Comparison of ENCODE assay signal across 10 mouse cellular contexts in genomic region chr14:79617121-79617828, GRCm38 (mm10). TPM values are rescaled to one million over a fixed set of nuclear protein-coding genes. Genes with fewer than 3 reads are reported as not detected.
DNase-seq lines count a peak whose midpoint lies in the region; ATAC-seq and TF ChIP-seq lines count a peak whose summit lies in the region.
"Had no signal": no experiment of that assay in that cellular context is flagged by ENCODE, and none has a peak within 500 bp of the region (broad histone marks: within the 10 kb centered on the region; RNA-seq: fewer than 3 reads in every experiment).

No protein-coding gene starts in this region.

- no peak overlapping the region for H3K4me2 ChIP-seq in embryonic facial prominence, embryonic 11.5 days (ENCODE audit: low read depth, low read length)
- no peak overlapping the region for H3K4me2 ChIP-seq in liver, embryonic 14.5 days (ENCODE audit: low read depth)
- H3K4me2 ChIP-seq in embryonic facial prominence, embryonic 14.5 days (ENCODE audit: low read depth, low read length) = no peak overlapping the region
- no peak overlapping the region for H3K4me2 ChIP-seq in midbrain, embryonic 16.5 days (ENCODE audit: low read length)
- H3K4me2 ChIP-seq: neural tube, embryonic 12.5 days had no signal

- H3K27ac ChIP-seq in embryonic facial prominence, embryonic 11.5 days (replicated peaks; ENCODE audit: low read depth, low read length) = no peak overlapping the region
- H3K27ac ChIP-seq in embryonic facial prominence, embryonic 10.5 days (replicated peaks) = no peak overlapping the region
- no peak overlapping the region for H3K27ac ChIP-seq in liver, embryonic 14.5 days
- no peak overlapping the region for H3K27ac ChIP-seq in embryonic facial prominence, embryonic 14.5 days (replicated peaks; ENCODE audit: low read depth, low read length)
- H3K27ac ChIP-seq in midbrain, embryonic 16.5 days (ENCODE audit: low read length) = no peak overlapping the region
- H3K27ac ChIP-seq: neural tube, embryonic 12.5 days had no signal

- no peaks in the 10 kb centered on the region for H3K9me3 ChIP-seq in embryonic facial prominence, embryonic 11.5 days (replicated peaks; ENCODE audit: control insufficient read depth, low read length)
- H3K9me3 ChIP-seq in embryonic facial prominence, embryonic 10.5 days = no peaks in the 10 kb centered on the region
- no peaks in the 10 kb centered on the region for H3K9me3 ChIP-seq in liver, embryonic 14.5 days (ENCODE audit: control insufficient read depth, low read length)
- H3K9me3 ChIP-seq in embryonic facial prominence, embryonic 14.5 days (ENCODE audit: control insufficient read depth, low read length) = no peaks in the 10 kb centered on the region
- H3K9me3 ChIP-seq in midbrain, embryonic 16.5 days (replicated peaks; ENCODE audit: control insufficient read depth, low read length, poor library complexity, severe bottlenecking) = no peaks in the 10 kb centered on the region
- H3K9me3 ChIP-seq: neural tube, embryonic 12.5 days had no signal

- no peak overlapping the region for H3K4me3 ChIP-seq in embryonic facial prominence, embryonic 11.5 days (ENCODE audit: low read depth, low read length)
- no peak overlapping the region for H3K4me3 ChIP-seq in embryonic facial prominence, embryonic 10.5 days
- H3K4me3 ChIP-seq in liver, embryonic 14.5 days (ENCODE audit: insufficient read depth in 1 of 2, low read depth in 2 of 2, low read length in 2 of 2) = no peak overlapping the region
- no peak overlapping the region for H3K4me3 ChIP-seq in embryonic facial prominence, embryonic 14.5 days (ENCODE audit: low read depth, low read length)
- H3K4me3 ChIP-seq in midbrain, embryonic 16.5 days (ENCODE audit: low read depth, low read length) = no peak overlapping the region
- H3K4me3 ChIP-seq: neural tube, embryonic 12.5 days had no signal

- TF ChIP-seq CTCF in liver, embryonic 14.5 days (IDR thresholded peaks at IDR 0.05; ENCODE audit: low read depth) = peak; percentile 21; the same call in 1 of the 2 replicates

- H3K27me3 ChIP-seq in embryonic facial prominence, embryonic 11.5 days (ENCODE audit: control insufficient read depth, insufficient read depth, low read length) = no peaks in the 10 kb centered on the region
- H3K27me3 ChIP-seq in embryonic facial prominence, embryonic 10.5 days (replicated peaks; ENCODE audit: low read depth, poor library complexity, severe bottlenecking) = no peaks in the 10 kb centered on the region
- H3K27me3 ChIP-seq in liver, embryonic 14.5 days (ENCODE audit: control insufficient read depth, insufficient read depth, low read length) = no peaks in the 10 kb centered on the region
- H3K27me3 ChIP-seq in embryonic facial prominence, embryonic 14.5 days (replicated peaks; ENCODE audit: control insufficient read depth, insufficient read depth, low read length) = no peaks in the 10 kb centered on the region
- H3K27me3 ChIP-seq in midbrain, embryonic 16.5 days (ENCODE audit: control insufficient read depth, insufficient read depth, low read depth, low read length) = no peaks in the 10 kb centered on the region
- H3K27me3 ChIP-seq: neural tube, embryonic 12.5 days had no signal

- H3K4me1 ChIP-seq in embryonic facial prominence, embryonic 11.5 days (ENCODE audit: control insufficient read depth, insufficient read depth, low read length) = no peaks in the 10 kb centered on the region
- no peaks in the 10 kb centered on the region for H3K4me1 ChIP-seq in embryonic facial prominence, embryonic 10.5 days
- peaks cover 0 to 4% of the 10 kb centered on the region in 2 experiments; a peak in 3 of 4 replicates for H3K4me1 ChIP-seq in liver, embryonic 14.5 days (replicated peaks; ENCODE audit: control insufficient read depth in 2 of 2, insufficient read depth in 2 of 2, low read length in 1 of 2)
- H3K4me1 ChIP-seq in embryonic facial prominence, embryonic 14.5 days (ENCODE audit: control insufficient read depth, insufficient read depth, low read length) = no peaks in the 10 kb centered on the region
- H3K4me1 ChIP-seq in midbrain, embryonic 16.5 days (ENCODE audit: control insufficient read depth, insufficient read depth, low read length) = no peaks in the 10 kb centered on the region
- H3K4me1 ChIP-seq: neural tube, embryonic 12.5 days had no signal

- no peak overlapping the region for H3K9ac ChIP-seq in embryonic facial prominence, embryonic 11.5 days (replicated peaks; ENCODE audit: low read length)
- H3K9ac ChIP-seq in liver, embryonic 14.5 days (replicated peaks) = no peak overlapping the region
- no peak overlapping the region for H3K9ac ChIP-seq in embryonic facial prominence, embryonic 14.5 days (ENCODE audit: low read depth, low read length)
- no peak overlapping the region for H3K9ac ChIP-seq in midbrain, embryonic 16.5 days (ENCODE audit: low read depth, low read length)
- H3K9ac ChIP-seq: neural tube, embryonic 12.5 days had no signal

- no peak for TF ChIP-seq EP300 in liver, embryonic 14.5 days (IDR thresholded peaks at IDR 0.05; ENCODE audit: low read depth)

- no peak for ATAC-seq in embryonic facial prominence, embryonic 11.5 days (replicated peaks; ENCODE audit: insufficient number of reproducible peaks, low FRiP score, low TSS enrichment, low read depth)
- ATAC-seq in liver, embryonic 14.5 days (ENCODE audit: insufficient read depth) = no peak
- peak; percentile 44; the same call in 1 of the 2 replicates for ATAC-seq in embryonic facial prominence, embryonic 14.5 days (ENCODE audit: low read depth)
- peak; percentile 74 for ATAC-seq in midbrain, embryonic 16.5 days
- no peak for ATAC-seq in erythroid progenitor cell, adult 5-6 weeks (replicated peaks; ENCODE audit: low FRiP score, poor library complexity, severe bottlenecking)

- peaks cover 3% of the 10 kb centered on the region for H3K36me3 ChIP-seq in embryonic facial prominence, embryonic 11.5 days (replicated peaks; ENCODE audit: control insufficient read depth, insufficient read depth, low read depth, low read length)
- H3K36me3 ChIP-seq in embryonic facial prominence, embryonic 10.5 days (replicated peaks) = peaks cover 85% of the 10 kb centered on the region
- H3K36me3 ChIP-seq in liver, embryonic 14.5 days (replicated peaks; ENCODE audit: control insufficient read depth, insufficient read depth, low read depth) = peaks cover 12% of the 10 kb centered on the region
- peaks cover 72% of the 10 kb centered on the region for H3K36me3 ChIP-seq in embryonic facial prominence, embryonic 14.5 days (ENCODE audit: control insufficient read depth, insufficient read depth, low read length)
- peaks cover 18% of the 10 kb centered on the region for H3K36me3 ChIP-seq in midbrain, embryonic 16.5 days (ENCODE audit: control insufficient read depth, insufficient read depth, low read length)

- peak; percentile 42 for DNase-seq in embryonic facial prominence, embryonic 11.5 days (ENCODE audit: low spot score)
- no peak for DNase-seq in embryonic facial prominence, embryonic 10.5 days (ENCODE audit: low spot score)
- DNase-seq in liver, embryonic 14.5 days (ENCODE audit: low read depth in 3 of 3, low spot score in 3 of 3) = no peak
- no peak for DNase-seq in liver
- peak; percentile 47 for DNase-seq in embryonic facial prominence, embryonic 14.5 days (ENCODE audit: low spot score)
- no peak for DNase-seq in thymus, postnatal 14 days

- 85% methylated on average over 8 of the region's 8 CpGs for WGBS in embryonic facial prominence, embryonic 11.5 days
- 91% methylated on average over 8 of the region's 8 CpGs for WGBS in embryonic facial prominence, embryonic 10.5 days
- WGBS in liver, embryonic 14.5 days (ENCODE audit: insufficient replicate concordance) = 76% methylated on average over 8 of the region's 8 CpGs
- WGBS in embryonic facial prominence, embryonic 14.5 days = 84% methylated on average over 8 of the region's 8 CpGs
- WGBS in midbrain, embryonic 16.5 days = 79% methylated on average over 8 of the region's 8 CpGs

RNA-seq across cellular contexts. Expression of gene Sugt1, which starts 29.8 kb away (rescaled TPM):
- polyA plus RNA-seq in embryonic facial prominence, embryonic 11.5 days (2014; fragmentation: Nextera tagmentation; extraction: Ambion mirVana) = 176 and 186 TPM in 2 replicates
- polyA plus RNA-seq in embryonic facial prominence, embryonic 10.5 days (2016; fragmentation: Nextera tagmentation; extraction: Ambion mirVana) = 151 and 155 TPM in 2 replicates
- 3.0 and 15.2 TPM in 2 replicates for polyA plus RNA-seq in liver, embryonic 14.5 days (2012; rRNA removed)
- polyA plus RNA-seq in liver, embryonic 14.5 days (2014; fragmentation: Nextera tagmentation; extraction: Ambion mirVana) = 44.7 and 48.5 TPM in 2 replicates
- 124 and 130 TPM in 2 replicates for polyA plus RNA-seq in embryonic facial prominence, embryonic 14.5 days (2014; fragmentation: Nextera tagmentation; extraction: Ambion mirVana)
- polyA plus RNA-seq in midbrain, embryonic 16.5 days (2015; fragmentation: Nextera tagmentation; extraction: Ambion mirVana) = 106 and 110 TPM in 2 replicates
- total RNA-seq in erythroid progenitor cell, adult 5-6 weeks (2015; ENCODE audit: low replicate concordance) = 40.7 and 44.0 TPM in 2 replicates
- total RNA-seq in erythroid progenitor cell, adult 5-6 weeks (2017; ENCODE audit: low replicate concordance) = 17.1 and 61.1 TPM in 2 replicates

RNA-seq across cellular contexts. Expression of gene Cnmd, which starts 44.7 kb away (rescaled TPM):
- polyA plus RNA-seq in embryonic facial prominence, embryonic 11.5 days (2014; fragmentation: Nextera tagmentation; extraction: Ambion mirVana) = 9.4 and 11.4 TPM in 2 replicates
- polyA plus RNA-seq in embryonic facial prominence, embryonic 10.5 days (2016; fragmentation: Nextera tagmentation; extraction: Ambion mirVana) = 2.4 and 5.5 TPM in 2 replicates
- 0.06 TPM in 1 of 2 replicates, not detected in the other for polyA plus RNA-seq in liver, embryonic 14.5 days (2012; rRNA removed)
- polyA plus RNA-seq in liver, embryonic 14.5 days (2014; fragmentation: Nextera tagmentation; extraction: Ambion mirVana) = not detected in 2 replicates
- 125 and 186 TPM in 2 replicates for polyA plus RNA-seq in embryonic facial prominence, embryonic 14.5 days (2014; fragmentation: Nextera tagmentation; extraction: Ambion mirVana)
- 2.0 and 3.3 TPM in 2 replicates for polyA plus RNA-seq in midbrain, embryonic 16.5 days (2015; fragmentation: Nextera tagmentation; extraction: Ambion mirVana)
- total RNA-seq in erythroid progenitor cell, adult 5-6 weeks (2015; ENCODE audit: low replicate concordance) = not detected in 2 replicates
- not detected in 2 replicates for total RNA-seq in erythroid progenitor cell, adult 5-6 weeks (2017; ENCODE audit: low replicate concordance)
- total RNA-seq: ES-E14 had no signal

Comparison
In these comparisons a context has a peak if more than half of its experiments do, and no peak if none do; other contexts are left out.
1. ATAC-seq: peak in embryonic facial prominence, embryonic 14.5 days (single experiment) and midbrain, embryonic 16.5 days (single experiment); none in embryonic facial prominence, embryonic 11.5 days (single experiment), liver, embryonic 14.5 days (single experiment) and erythroid progenitor cell, adult 5-6 weeks (single experiment).
2. DNase-seq: peak in embryonic facial prominence, embryonic 11.5 days (single experiment) and embryonic facial prominence, embryonic 14.5 days (single experiment); none in embryonic facial prominence, embryonic 10.5 days (single experiment), liver, embryonic 14.5 days (0 of 3), liver (single experiment) and thymus, postnatal 14 days (single experiment).
3. RNA of gene Cnmd, which starts 44.7 kb away (polyA plus RNA-seq): 125 to 186 TPM in embryonic facial prominence, embryonic 14.5 days; 9.4 to 11.4 TPM in embryonic facial prominence, embryonic 11.5 days, 2.0 to 3.3 TPM in midbrain, embryonic 16.5 days, 2.4 to 5.5 TPM in embryonic facial prominence, embryonic 10.5 days and 0.06 TPM in liver, embryonic 14.5 days; every median in the first group is over 10 times any median in the second.